Mouse (Mus musculus): ENCODE data around the gene Kcnip4. TPM values are rescaled to one million over a fixed set of nuclear protein-coding genes. Genes with fewer than 3 reads are reported as not detected.

The Kcnip4 gene
- total and polyA plus RNA-seq, 3 experiments: 0.19 TPM; not detected in 2

DNA sequence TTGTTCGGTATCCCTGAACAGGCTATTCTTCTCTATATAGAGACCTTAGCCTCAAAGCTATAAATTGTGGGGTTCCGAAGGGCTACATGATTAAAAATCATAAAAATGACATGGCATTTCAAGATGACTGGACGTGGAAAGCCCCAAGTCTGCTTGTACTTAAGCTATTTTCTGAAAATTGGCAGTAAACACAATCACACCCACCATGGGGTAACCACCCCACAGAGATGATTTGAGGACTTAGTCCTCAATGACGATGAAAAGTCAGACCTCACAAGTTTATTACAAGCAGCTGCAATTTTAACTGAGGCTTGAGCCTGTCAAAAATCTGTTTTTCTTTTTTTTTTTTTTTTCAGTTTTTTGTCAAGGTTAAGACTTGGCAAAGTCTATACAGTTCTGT lies 527.3 kb downstream of the Kcnip4 start:
- Histone ChIP-seq H3K9ac (ENCODE audit: control insufficient read depth, low read depth, low read length, poor library complexity, severe bottlenecking) (no peak overlapping the region), H3K27ac (ENCODE audit: control insufficient read depth, low read depth, low read length) (no peak overlapping the region), H3K4me1 (ENCODE audit: control insufficient read depth in 1 of 2, insufficient read depth in 2 of 2, low read length in 2 of 2) (no peaks in the 10 kb centered on the region), H3K9me3 (replicated peaks; ENCODE audit: insufficient read depth, low read length) (no peaks in the 10 kb centered on the region), H3K79me2 (ENCODE audit: control insufficient read depth, insufficient read depth, low read length, poor library complexity) (no peaks in the 10 kb centered on the region), H3K27me3 (ENCODE audit: control insufficient read depth in 1 of 2, insufficient read depth in 2 of 2, low read length in 2 of 2) (no peaks in the 10 kb centered on the region), H3K4me3 (ENCODE audit: control insufficient read depth in 1 of 2, insufficient read depth in 1 of 2, low read depth in 2 of 2, low read length in 2 of 2) (no peak overlapping the region), H3K36me3 (ENCODE audit: control insufficient read depth in 1 of 2, insufficient read depth in 2 of 2, low read length in 2 of 2) (no peaks in the 10 kb centered on the region)
- no peak for DNase-seq (ENCODE audit: low read depth, low spot score)
- TF ChIP-seq ZNF384 (IDR thresholded peaks at IDR 0.05; ENCODE audit: low read depth, low read length): no peak
- TF ChIP-seq MYB (IDR thresholded peaks at IDR 0.05; ENCODE audit: low read depth, low read length): no peak
- TF ChIP-seq MAFK (IDR thresholded peaks at IDR 0.05; ENCODE audit: borderline replicate concordance, low read depth, low read length): no peak
- no peak for TF ChIP-seq RCOR1 (IDR thresholded peaks at IDR 0.05; ENCODE audit: low read depth, low read length)
- TF ChIP-seq GABPA (IDR thresholded peaks at IDR 0.05; ENCODE audit: low read depth, low read length): no peak
- TF ChIP-seq GATA1 (IDR thresholded peaks at IDR 0.05; ENCODE audit: low read depth, low read length): no peak
- TF ChIP-seq ZC3H11A (IDR thresholded peaks at IDR 0.05; ENCODE audit: low read depth, low read length): no peak
- no peak for TF ChIP-seq ETS1 (IDR thresholded peaks at IDR 0.05; ENCODE audit: low read depth, low read length)
- no peak for TF ChIP-seq TAL1 (IDR thresholded peaks at IDR 0.05; ENCODE audit: low read length)
- TF ChIP-seq USF1 (IDR thresholded peaks at IDR 0.05; ENCODE audit: low read depth, low read length): no peak
- no peak for TF ChIP-seq EP300 (IDR thresholded peaks at IDR 0.05; ENCODE audit: low read depth in 1 of 2, low read length in 2 of 2)
- no peak for TF ChIP-seq POLR2AphosphoS5 (IDR thresholded peaks at IDR 0.05; ENCODE audit: borderline replicate concordance, low read depth, low read length)
- no peak for TF ChIP-seq USF2 (IDR thresholded peaks at IDR 0.05; ENCODE audit: borderline replicate concordance in 1 of 2, insufficient read depth in 1 of 2, low read depth in 1 of 2, low read length in 2 of 2)
- TF ChIP-seq UBTF (IDR thresholded peaks at IDR 0.05; ENCODE audit: borderline replicate concordance, insufficient read depth, low read depth, low read length): no peak
- no peak for TF ChIP-seq POLR2AphosphoS2 (IDR thresholded peaks at IDR 0.05; ENCODE audit: low read length)
- TF ChIP-seq CTCF (IDR thresholded peaks at IDR 0.05 in 2 of 3, conservative IDR thresholded peaks at IDR 0.05 in 1 of 3; ENCODE audit: control insufficient read depth in 1 of 3, insufficient read depth in 1 of 3, low read depth in 2 of 3, low read length in 3 of 3, poor library complexity in 1 of 3, severe bottlenecking in 1 of 3): no peak
- TF ChIP-seq SMC3 (IDR thresholded peaks at IDR 0.05; ENCODE audit: low read depth, low read length): no peak
- TF ChIP-seq TBP (IDR thresholded peaks at IDR 0.05; ENCODE audit: low read depth, low read length): no peak

DNA sequence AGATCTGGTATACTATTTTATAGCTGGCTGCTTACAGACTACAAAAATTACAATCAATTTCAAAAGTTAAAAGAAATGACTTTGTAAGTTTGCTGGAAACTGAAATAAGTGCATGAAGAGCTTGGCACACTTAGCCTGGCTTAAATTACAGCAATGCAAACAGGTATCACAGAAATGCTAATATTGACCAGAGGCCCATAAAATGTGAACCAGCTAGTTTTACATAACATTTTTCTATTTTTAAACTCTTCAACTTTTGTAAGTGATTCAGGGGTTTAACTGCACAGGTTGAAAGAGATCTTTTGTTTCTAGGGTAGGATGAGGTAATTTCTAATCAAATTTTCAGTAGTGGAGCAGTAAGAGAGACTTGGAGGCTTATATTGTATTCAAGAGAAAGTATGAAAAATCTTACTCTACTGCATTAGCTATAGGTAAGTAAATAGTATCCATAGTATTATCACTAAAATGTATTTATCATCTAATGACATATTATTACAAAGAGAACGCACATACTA lies 535.5 kb downstream of the Kcnip4 start:
- Histone ChIP-seq H3K36me3 (ENCODE audit: control insufficient read depth in 1 of 2, insufficient read depth in 2 of 2, low read length in 2 of 2) (no peaks in the 10 kb centered on the region), H3K9me3 (replicated peaks; ENCODE audit: insufficient read depth, low read length) (no peaks in the 10 kb centered on the region), H3K4me3 (ENCODE audit: control insufficient read depth in 1 of 2, insufficient read depth in 1 of 2, low read depth in 2 of 2, low read length in 2 of 2) (no peak overlapping the region), H3K9ac (ENCODE audit: control insufficient read depth, low read depth, low read length, poor library complexity, severe bottlenecking) (no peak overlapping the region), H3K27ac (ENCODE audit: control insufficient read depth, low read depth, low read length) (no peak overlapping the region), H3K79me2 (ENCODE audit: control insufficient read depth, insufficient read depth, low read length, poor library complexity) (no peaks in the 10 kb centered on the region), H3K4me1 (ENCODE audit: control insufficient read depth in 1 of 2, insufficient read depth in 2 of 2, low read length in 2 of 2) (no peaks in the 10 kb centered on the region), H3K27me3 (ENCODE audit: control insufficient read depth in 1 of 2, insufficient read depth in 2 of 2, low read length in 2 of 2) (no peaks in the 10 kb centered on the region)
- no peak for TF ChIP-seq EP300 (IDR thresholded peaks at IDR 0.05; ENCODE audit: low read depth in 1 of 2, low read length in 2 of 2)
- TF ChIP-seq ELF1 (IDR thresholded peaks at IDR 0.05; ENCODE audit: low read depth, low read length): no peak
- TF ChIP-seq SMC3 (IDR thresholded peaks at IDR 0.05; ENCODE audit: low read depth, low read length): no peak
- TF ChIP-seq HCFC1 (IDR thresholded peaks at IDR 0.05; ENCODE audit: low read depth, low read length): no peak
- no peak for TF ChIP-seq GATA1 (IDR thresholded peaks at IDR 0.05; ENCODE audit: low read depth, low read length)
- no peak for TF ChIP-seq MEF2A (IDR thresholded peaks at IDR 0.05; ENCODE audit: extremely low read depth, insufficient replicate concordance, low read depth, low read length, poor library complexity, severe bottlenecking)
- TF ChIP-seq NELFE (IDR thresholded peaks at IDR 0.05; ENCODE audit: low read depth, low read length): no peak
- no peak for TF ChIP-seq MAFK (IDR thresholded peaks at IDR 0.05; ENCODE audit: borderline replicate concordance, low read depth, low read length)
- no peak for TF ChIP-seq USF2 (IDR thresholded peaks at IDR 0.05; ENCODE audit: borderline replicate concordance in 1 of 2, insufficient read depth in 1 of 2, low read depth in 1 of 2, low read length in 2 of 2)
- TF ChIP-seq SIN3A (IDR thresholded peaks at IDR 0.05; ENCODE audit: low read length): no peak
- no peak for TF ChIP-seq ZC3H11A (IDR thresholded peaks at IDR 0.05; ENCODE audit: low read depth, low read length)
- TF ChIP-seq BHLHE40 (IDR thresholded peaks at IDR 0.05; ENCODE audit: borderline replicate concordance, low read depth, low read length): no peak
- no peak for TF ChIP-seq NRF1 (IDR thresholded peaks at IDR 0.05; ENCODE audit: insufficient read depth, low read depth, low read length, poor library complexity, severe bottlenecking)
- TF ChIP-seq USF1 (IDR thresholded peaks at IDR 0.05; ENCODE audit: low read depth, low read length): no peak
- no peak for TF ChIP-seq MAX (IDR thresholded peaks at IDR 0.05; ENCODE audit: low read length)
- no peak for TF ChIP-seq JUND (IDR thresholded peaks at IDR 0.05; ENCODE audit: low read depth, low read length)
- TF ChIP-seq POLR2AphosphoS2 (IDR thresholded peaks at IDR 0.05; ENCODE audit: low read length): no peak
- no peak for TF ChIP-seq RAD21 (IDR thresholded peaks at IDR 0.05; ENCODE audit: low read depth, low read length)
- no peak for DNase-seq (ENCODE audit: low read depth, low spot score)

Data from MEL (cell line).